ENCODE assay signal across 29 mouse cellular contexts in genomic region chr4:56746345-56746744, GRCm38 (mm10). TPM values are rescaled to one million over a fixed set of nuclear protein-coding genes. Genes with fewer than 3 reads are reported as not detected.
A peak's percentile ranks its signal among the peaks of the same experiment; 100 is the strongest.
DNase-seq lines count a peak whose midpoint lies in the region; ATAC-seq and TF ChIP-seq lines count a peak whose summit lies in the region.
"Had no signal": no experiment of that assay in that cellular context is flagged by ENCODE, and none has a peak within 500 bp of the region (broad histone marks: within the 10 kb centered on the region; RNA-seq: fewer than 3 reads in every experiment).

No protein-coding gene starts in this region.

- H3K27ac ChIP-seq in limb, embryonic 14.5 days (replicated peaks; ENCODE audit: low read depth, low read length), result no peak overlapping the region
- H3K27ac ChIP-seq in limb, embryonic 10.5 days, result no peak overlapping the region
- H3K27ac ChIP-seq: embryonic facial prominence, embryonic 12.5 days; embryonic facial prominence, embryonic 15.5 days; forebrain, embryonic 10.5 days; forebrain, embryonic 12.5 days had no signal

- no peak for TF ChIP-seq POLR2A in limb, embryonic 14.5 days (IDR thresholded peaks at IDR 0.05; ENCODE audit: borderline replicate concordance, extremely low read depth, insufficient read depth, insufficient read length)
- TF ChIP-seq POLR2A in myocyte (IDR thresholded peaks at IDR 0.05; ENCODE audit: insufficient read length, low read depth), result no peak

- 0 out of 2 replicates have a peak, but pooled peaks have one; percentile 55 for ATAC-seq in limb, embryonic 14.5 days (ENCODE audit: low FRiP score, low read depth)
- ATAC-seq: forebrain, embryonic 14.5 days; forebrain, embryonic 16.5 days had no signal

- H3K4me2 ChIP-seq in limb, embryonic 14.5 days (replicated peaks; ENCODE audit: low read depth, low read length, severe bottlenecking), result no peak overlapping the region
- H3K4me2 ChIP-seq in myocyte (ENCODE audit: low read depth), result no peak overlapping the region
- H3K4me2 ChIP-seq: embryonic facial prominence, embryonic 12.5 days; embryonic facial prominence, embryonic 15.5 days; forebrain, embryonic 12.5 days had no signal

- no peaks in the 10 kb centered on the region for H3K79me2 ChIP-seq in myocyte (ENCODE audit: control insufficient read depth, insufficient read depth)

- H3K9me3 ChIP-seq in limb, embryonic 14.5 days (ENCODE audit: control insufficient read depth, low read length), result no peaks in the 10 kb centered on the region
- H3K9me3 ChIP-seq in limb, embryonic 10.5 days (replicated peaks), result no peaks in the 10 kb centered on the region
- H3K9me3 ChIP-seq: embryonic facial prominence, embryonic 12.5 days; embryonic facial prominence, embryonic 15.5 days; forebrain, embryonic 10.5 days had no signal

- H3ac ChIP-seq in myocyte (ENCODE audit: control insufficient read depth, insufficient read length), result no peak overlapping the region

- H3K36me3 ChIP-seq in limb, embryonic 14.5 days (ENCODE audit: control insufficient read depth, insufficient read depth, low read length), result peaks cover 60% of the 10 kb centered on the region
- H3K36me3 ChIP-seq in limb, embryonic 10.5 days, result peaks cover 80% of the 10 kb centered on the region
- peaks cover 42% of the 10 kb centered on the region for H3K36me3 ChIP-seq in myocyte (ENCODE audit: control insufficient read depth, insufficient read depth)

- no peaks in the 10 kb centered on the region for H3K4me1 ChIP-seq in limb, embryonic 14.5 days (ENCODE audit: control insufficient read depth, insufficient read depth, low read length)
- no peaks in the 10 kb centered on the region for H3K4me1 ChIP-seq in limb, embryonic 10.5 days
- H3K4me1 ChIP-seq: embryonic facial prominence, embryonic 12.5 days; embryonic facial prominence, embryonic 15.5 days; forebrain, embryonic 10.5 days; forebrain, embryonic 12.5 days had no signal

- no peak overlapping the region for H3K9ac ChIP-seq in limb, embryonic 14.5 days (ENCODE audit: low read depth, low read length, severe bottlenecking)
- H3K9ac ChIP-seq: embryonic facial prominence, embryonic 12.5 days; embryonic facial prominence, embryonic 15.5 days; forebrain, embryonic 12.5 days had no signal

- intact Hi-C loops in left cerebral cortex, postnatal 14 days (cut with DNase I), result no loop called here

- peak; percentile 40 for DNase-seq in heart, adult 11 months
- DNase-seq in heart, adult 9 months (ENCODE audit: low spot score in 2 of 2), result no peak
- DNase-seq in limb, embryonic 14.5 days (ENCODE audit: low spot score), result no peak
- no peak for DNase-seq in limb, embryonic 10.5 days (ENCODE audit: low spot score)
- DNase-seq in testis, postnatal 10 days (ENCODE audit: low spot score), result peak; percentile 3
- no peak for DNase-seq in left cerebral cortex, postnatal 14 days (ENCODE audit: low spot score in 2 of 2)
- DNase-seq: adrenal gland, adult 2 months; adrenal gland, postnatal 10 days; adrenal gland, postnatal 25 days; cerebellum, adult 11 months; cerebellum, adult 18-20 months; cerebellum, adult 8-10 months; cerebellum, adult 9-11 months; cerebellum, postnatal 14 days; cerebellum, postnatal 36 days; embryo, embryonic 11 days had no signal

- 93% methylated on average over 2 of the region's 2 CpGs for WGBS in limb, embryonic 14.5 days
- 98% methylated on average over 2 of the region's 2 CpGs for WGBS in limb, embryonic 10.5 days

- H3K4me3 ChIP-seq in limb, embryonic 14.5 days (replicated peaks; ENCODE audit: low read length), result no peak overlapping the region
- no peak overlapping the region for H3K4me3 ChIP-seq in limb, embryonic 10.5 days
- H3K4me3 ChIP-seq in myocyte, result no peak overlapping the region
- H3K4me3 ChIP-seq: embryonic facial prominence, embryonic 12.5 days; embryonic facial prominence, embryonic 15.5 days; erythroblast, embryonic 14.5 days; forebrain, embryonic 10.5 days; forebrain, embryonic 12.5 days had no signal

- H3K27me3 ChIP-seq in limb, embryonic 14.5 days (ENCODE audit: control insufficient read depth, insufficient read depth, low read length), result no peaks in the 10 kb centered on the region
- no peaks in the 10 kb centered on the region for H3K27me3 ChIP-seq in limb, embryonic 10.5 days (ENCODE audit: low read depth, poor library complexity, severe bottlenecking)
- no peaks in the 10 kb centered on the region for H3K27me3 ChIP-seq in myocyte (ENCODE audit: control insufficient read depth, insufficient read depth, insufficient read length)
- H3K27me3 ChIP-seq: embryonic facial prominence, embryonic 12.5 days; embryonic facial prominence, embryonic 15.5 days; forebrain, embryonic 12.5 days had no signal

TF ChIP-seq in myocyte, 11 proteins besides CTCF, POLR2A, EP300 and RAD21:
- TF ChIP-seq REST (IDR thresholded peaks at IDR 0.05; ENCODE audit: insufficient read depth, insufficient read length) (no peak), MYOD1 (IDR thresholded peaks at IDR 0.05; ENCODE audit: control insufficient read depth in 1 of 3, insufficient read length in 2 of 3, low read depth in 2 of 3) (peak in 2 of 3 experiments; percentile 5 to 59), MYOG (IDR thresholded peaks at IDR 0.05; ENCODE audit: control insufficient read depth in 1 of 3, insufficient read depth in 1 of 3, insufficient read length in 2 of 3, low read depth in 2 of 3) (peak in 1 of 3 experiments; percentile 81), MAX (IDR thresholded peaks at IDR 0.05; ENCODE audit: low read depth) (no peak), USF1 (IDR thresholded peaks at IDR 0.05; ENCODE audit: low read depth) (no peak)

RNA-seq across cellular contexts. Expression of gene Actl7a, which starts 3.1 kb away (rescaled TPM):
- polyA plus RNA-seq in limb, embryonic 14.5 days (2012; rRNA removed), result not detected in 2 replicates
- 0.12 TPM in 1 of 2 replicates, not detected in the other for polyA plus RNA-seq in limb, embryonic 14.5 days (2014; fragmentation: Nextera tagmentation; extraction: Ambion mirVana)
- polyA plus RNA-seq in limb, embryonic 10.5 days (2016; fragmentation: Nextera tagmentation; extraction: Ambion mirVana), result not detected in 2 replicates
- not detected for polyA plus RNA-seq in myocyte (2012; fragmentation: generic; extraction: Trizol)
- total RNA-seq in left cerebral cortex, postnatal 14 days (2021), result not detected
- total RNA-seq: adrenal gland, adult 2 months; adrenal gland, postnatal 10 days; adrenal gland, postnatal 25 days; adrenal gland, postnatal 4 days; common myeloid progenitor, adult 5-6 weeks had no signal
- polyA plus RNA-seq: adrenal gland, adult 2 months; brain, embryonic 14.5 days; embryonic facial prominence, embryonic 12.5 days; embryonic facial prominence, embryonic 15.5 days; erythroblast, embryonic 14.5 days; forebrain, embryonic 10.5 days; forebrain, embryonic 12.5 days; forebrain, embryonic 14.5 days; forebrain, embryonic 16.5 days had no signal

RNA-seq across cellular contexts. Expression of gene Actl7b, which starts 5.1 kb away (rescaled TPM):
- polyA plus RNA-seq in limb, embryonic 14.5 days (2012; rRNA removed), result 0.06 and 0.19 TPM in 2 replicates
- polyA plus RNA-seq in limb, embryonic 14.5 days (2014; fragmentation: Nextera tagmentation; extraction: Ambion mirVana), result not detected in 2 replicates
- not detected in 2 replicates for polyA plus RNA-seq in limb, embryonic 10.5 days (2016; fragmentation: Nextera tagmentation; extraction: Ambion mirVana)
- not detected for polyA plus RNA-seq in myocyte (2012; fragmentation: generic; extraction: Trizol)
- total RNA-seq in left cerebral cortex, postnatal 14 days (2021), result under 1 TPM in 1 of 2 experiments, not detected in 1; 0.24 TPM
- total RNA-seq: adrenal gland, postnatal 10 days; adrenal gland, postnatal 25 days; common myeloid progenitor, adult 5-6 weeks; MEL had no signal
- polyA plus RNA-seq: adrenal gland, adult 2 months; C2C12; embryonic facial prominence, embryonic 12.5 days; embryonic facial prominence, embryonic 15.5 days; erythroblast, embryonic 14.5 days; forebrain, embryonic 10.5 days; forebrain, embryonic 12.5 days; forebrain, embryonic 14.5 days; forebrain, embryonic 16.5 days had no signal

RNA-seq across cellular contexts. Expression of gene Gm26657, which starts 6.5 kb away (rescaled TPM):
- polyA plus RNA-seq in limb, embryonic 14.5 days (2012; rRNA removed), result not detected in 2 replicates
- polyA plus RNA-seq in limb, embryonic 14.5 days (2014; fragmentation: Nextera tagmentation; extraction: Ambion mirVana), result not detected in 2 replicates
- polyA plus RNA-seq in limb, embryonic 10.5 days (2016; fragmentation: Nextera tagmentation; extraction: Ambion mirVana), result 0.11 TPM in 1 of 2 replicates, not detected in the other
- polyA plus RNA-seq in myocyte (2012; fragmentation: generic; extraction: Trizol), result not detected
- total RNA-seq in left cerebral cortex, postnatal 14 days (2021), result not detected
- total RNA-seq: adrenal gland, adult 2 months; adrenal gland, postnatal 10 days; adrenal gland, postnatal 25 days; adrenal gland, postnatal 4 days; common myeloid progenitor, adult 5-6 weeks; MEL had no signal
- polyA plus RNA-seq: adrenal gland, adult 2 months; brain, embryonic 14.5 days; embryonic facial prominence, embryonic 12.5 days; embryonic facial prominence, embryonic 15.5 days; erythroblast, embryonic 14.5 days; forebrain, embryonic 10.5 days; forebrain, embryonic 12.5 days; forebrain, embryonic 14.5 days; forebrain, embryonic 16.5 days had no signal

RNA-seq across cellular contexts. Expression of gene Elp1, which starts 55.8 kb away (rescaled TPM):
- polyA plus RNA-seq in limb, embryonic 14.5 days (2012; rRNA removed), result 60.8 and 65.1 TPM in 2 replicates
- polyA plus RNA-seq in limb, embryonic 14.5 days (2014; fragmentation: Nextera tagmentation; extraction: Ambion mirVana), result 72.3 and 84.0 TPM in 2 replicates
- 91.9 and 96.8 TPM in 2 replicates for polyA plus RNA-seq in limb, embryonic 10.5 days (2016; fragmentation: Nextera tagmentation; extraction: Ambion mirVana)
- 23.5 TPM for polyA plus RNA-seq in myocyte (2012; fragmentation: generic; extraction: Trizol)
- 10 to 100 TPM; 70.2 to 74.4 TPM for total RNA-seq in left cerebral cortex, postnatal 14 days (2021)

RNA-seq across cellular contexts. Expression of gene Fam206a, which starts 55.8 kb away (rescaled TPM):
- polyA plus RNA-seq in limb, embryonic 14.5 days (2012; rRNA removed), result 12.7 and 13.7 TPM in 2 replicates
- 18.5 and 19.4 TPM in 2 replicates for polyA plus RNA-seq in limb, embryonic 14.5 days (2014; fragmentation: Nextera tagmentation; extraction: Ambion mirVana)
- polyA plus RNA-seq in limb, embryonic 10.5 days (2016; fragmentation: Nextera tagmentation; extraction: Ambion mirVana), result 28.0 and 28.5 TPM in 2 replicates
- 12.0 TPM for polyA plus RNA-seq in myocyte (2012; fragmentation: generic; extraction: Trizol)
- total RNA-seq in left cerebral cortex, postnatal 14 days (2021), result 10 to 100 TPM; 21.4 to 22.7 TPM

Comparison
In these comparisons a context has a peak if more than half of its experiments do, and no peak if none do; other contexts are left out.
1. DNase-seq: peak in heart, adult 11 months (single experiment) and testis, postnatal 10 days (single experiment); none in heart, adult 9 months (0 of 2), limb, embryonic 14.5 days (single experiment), limb, embryonic 10.5 days (single experiment) and left cerebral cortex, postnatal 14 days (0 of 2).